Mouse (Mus musculus): ENCODE measurements around the gene Tex22. TPM values are rescaled to one million over a fixed set of nuclear protein-coding genes. Genes with fewer than 3 reads are reported as not detected.

Gene Tex22
- polyA plus RNA-seq, 1 experiment from 2014 or later: not detected

DNA sequence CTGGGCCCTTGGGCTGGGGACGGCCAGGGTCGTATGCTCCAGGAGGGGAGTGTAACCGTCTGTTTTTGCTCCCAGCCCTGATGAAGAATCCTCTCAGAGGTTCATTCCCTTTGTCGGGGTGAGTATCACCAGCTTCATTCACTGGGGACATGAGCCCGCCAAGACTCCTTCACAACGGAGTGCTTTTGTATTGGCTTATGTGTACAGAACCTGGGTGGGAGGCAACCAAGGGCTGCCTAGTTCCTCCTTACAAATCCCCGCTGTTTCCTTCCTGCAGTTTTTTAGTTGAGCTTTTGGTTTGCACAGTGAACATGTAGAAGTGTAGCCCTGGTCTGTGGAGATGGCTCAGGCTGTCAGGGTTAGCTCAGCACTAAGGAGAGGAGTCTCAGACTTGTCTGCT lies 6.3 kb upstream of the Tex22 start:
- H3K27ac ChIP-seq (replicated peaks; ENCODE audit: low read depth, low read length): no peak overlapping the region
- no peak overlapping the region for H3K9ac ChIP-seq (replicated peaks; ENCODE audit: low read length)
- H3K4me3 ChIP-seq (replicated peaks; ENCODE audit: low read depth, low read length): no peak overlapping the region
- DNase-seq: no peak
- H3K36me3 ChIP-seq (ENCODE audit: control insufficient read depth, insufficient read depth, low read length): peaks cover 77% of the 10 kb centered on the region
- no peaks in the 10 kb centered on the region for H3K9me3 ChIP-seq (ENCODE audit: control insufficient read depth, low read length)
- WGBS: 89% methylated on average over 7 of the region's 7 CpGs
- no peak for ATAC-seq (ENCODE audit: low FRiP score, low TSS enrichment)
- H3K4me2 ChIP-seq (ENCODE audit: low read length): no peak overlapping the region
- H3K4me1 ChIP-seq (ENCODE audit: control insufficient read depth, insufficient read depth, low read length): no peaks in the 10 kb centered on the region
- no peaks in the 10 kb centered on the region for H3K27me3 ChIP-seq (ENCODE audit: control insufficient read depth, insufficient read depth, low read length)

GRCm38 (mm10) chr12:113069389-113069788 lies 4.9 kb upstream of the Tex22 start:
- DNase-seq (no peak), ATAC-seq (ENCODE audit: low FRiP score, low TSS enrichment) (no peak)
- peaks cover 65% of the 10 kb centered on the region for H3K36me3 ChIP-seq (ENCODE audit: control insufficient read depth, insufficient read depth, low read length)
- WGBS: 89% methylated on average over 6 of the region's 6 CpGs
- no peak overlapping the region for H3K4me2 ChIP-seq (ENCODE audit: low read length)
- H3K9ac ChIP-seq (replicated peaks; ENCODE audit: low read length): no peak overlapping the region
- H3K4me1 ChIP-seq (ENCODE audit: control insufficient read depth, insufficient read depth, low read length): peaks cover 10% of the 10 kb centered on the region
- H3K27me3 ChIP-seq (ENCODE audit: control insufficient read depth, insufficient read depth, low read length): no peaks in the 10 kb centered on the region
- no peak overlapping the region for H3K27ac ChIP-seq (replicated peaks; ENCODE audit: low read depth, low read length)
- H3K9me3 ChIP-seq (ENCODE audit: control insufficient read depth, low read length): no peaks in the 10 kb centered on the region
- no peak overlapping the region for H3K4me3 ChIP-seq (replicated peaks; ENCODE audit: low read depth, low read length)

GRCm38 (mm10) chr12:113071321-113071720 lies 3.0 kb upstream of the Tex22 start:
- 94% methylated on average over 6 of the region's 6 CpGs for WGBS
- H3K36me3 ChIP-seq (ENCODE audit: control insufficient read depth, insufficient read depth, low read length): peaks cover 54% of the 10 kb centered on the region
- no peak for DNase-seq

DNA sequence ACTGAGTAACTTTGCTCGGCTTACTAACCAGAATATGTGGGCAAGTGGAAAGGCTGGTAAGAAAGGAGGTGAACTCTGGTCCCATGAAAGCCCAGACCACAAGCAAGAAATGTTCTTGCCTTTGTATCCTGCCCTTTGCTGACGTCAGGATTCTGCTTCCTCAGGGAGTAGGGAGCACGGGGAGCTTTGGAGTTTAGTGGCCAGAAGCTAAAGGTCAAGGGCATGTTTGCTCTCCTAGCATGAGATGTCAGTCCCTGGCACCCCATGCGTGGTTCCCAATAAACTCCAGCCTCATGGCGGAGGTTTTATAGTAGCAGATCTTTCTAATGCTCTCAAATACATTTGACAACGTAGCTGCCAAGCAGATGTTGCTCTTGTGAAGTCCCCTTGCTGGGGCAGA lies 2.5 kb upstream of the Tex22 start:
- Histone ChIP-seq H3K9ac (replicated peaks; ENCODE audit: low read length) (no peak overlapping the region), H3K4me2 (ENCODE audit: low read length) (no peak overlapping the region), H3K9me3 (ENCODE audit: control insufficient read depth, low read length) (no peaks in the 10 kb centered on the region), H3K4me1 (ENCODE audit: control insufficient read depth, insufficient read depth, low read length) (peaks cover 22% of the 10 kb centered on the region), H3K4me3 (replicated peaks; ENCODE audit: low read depth, low read length) (no peak overlapping the region), H3K27ac (replicated peaks; ENCODE audit: low read depth, low read length) (no peak overlapping the region), H3K27me3 (ENCODE audit: control insufficient read depth, insufficient read depth, low read length) (no peaks in the 10 kb centered on the region), H3K36me3 (ENCODE audit: control insufficient read depth, insufficient read depth, low read length) (peaks cover 50% of the 10 kb centered on the region)
- WGBS: 86% methylated on average over 6 of the region's 6 CpGs
- no peak for ATAC-seq (ENCODE audit: low FRiP score, low TSS enrichment)
- no peak for DNase-seq

More at GRCm38 (mm10) chr12:113071321-113071720, 3.0 kb upstream of the Tex22 start:
- no peak overlapping the region for H3K27ac ChIP-seq (replicated peaks; ENCODE audit: low read depth, low read length)
- H3K4me1 ChIP-seq (ENCODE audit: control insufficient read depth, insufficient read depth, low read length): peaks cover 22% of the 10 kb centered on the region
- no peaks in the 10 kb centered on the region for H3K9me3 ChIP-seq (ENCODE audit: control insufficient read depth, low read length)
- no peak for ATAC-seq (ENCODE audit: low FRiP score, low TSS enrichment)
- H3K9ac ChIP-seq (replicated peaks; ENCODE audit: low read length): no peak overlapping the region
- H3K27me3 ChIP-seq (ENCODE audit: control insufficient read depth, insufficient read depth, low read length): no peaks in the 10 kb centered on the region
- H3K4me2 ChIP-seq (ENCODE audit: low read length): no peak overlapping the region
- no peak overlapping the region for H3K4me3 ChIP-seq (replicated peaks; ENCODE audit: low read depth, low read length)

DNA sequence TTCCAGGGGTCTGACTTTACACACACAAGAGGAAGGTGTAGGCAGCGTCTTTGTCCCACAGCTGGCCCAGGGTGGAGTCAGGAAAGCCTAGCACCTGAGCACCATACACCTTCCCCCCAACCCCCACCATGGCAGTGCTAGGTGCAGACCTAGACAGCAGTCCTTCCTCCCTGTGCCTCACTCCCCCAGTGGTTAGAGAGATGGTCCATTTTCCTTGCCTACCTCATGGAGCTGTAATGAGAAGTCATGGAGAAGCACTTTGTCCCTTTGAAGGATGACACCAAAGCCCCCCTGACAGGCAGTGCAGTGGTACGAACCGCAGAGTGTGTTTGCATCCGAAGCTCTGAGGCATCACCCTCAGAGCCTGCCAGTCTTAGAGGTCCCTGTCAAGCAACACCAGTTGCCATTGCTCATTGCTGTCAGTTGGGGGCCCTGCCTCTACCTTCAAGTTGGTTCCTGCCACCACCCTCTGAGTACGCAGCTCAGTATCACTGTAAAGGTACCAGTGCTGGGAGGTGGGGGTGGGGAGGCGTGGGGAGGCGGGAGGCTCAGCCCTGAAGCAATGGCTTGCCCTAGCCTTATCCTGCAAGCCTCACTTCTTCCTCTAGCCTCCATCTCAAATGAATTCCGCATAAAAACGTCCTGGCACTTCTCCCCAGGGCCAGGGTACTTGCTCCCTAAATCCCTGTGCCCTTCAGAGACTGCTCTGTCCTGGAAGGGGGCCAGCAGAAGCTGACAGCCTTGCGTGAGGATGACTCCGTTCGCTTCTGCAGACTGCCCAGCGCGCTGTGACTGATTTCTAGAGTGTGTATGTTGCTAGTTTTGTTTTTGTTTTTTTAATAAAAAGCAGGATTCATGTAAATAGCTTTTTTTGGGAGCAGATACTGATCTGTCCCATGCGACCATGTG lies 628 bp upstream of the Tex22 start:
- Histone ChIP-seq H3K4me3 (replicated peaks; ENCODE audit: low read depth, low read length) (peak overlapping the region; percentile 39), H3K9me3 (ENCODE audit: control insufficient read depth, low read length) (no peaks in the 10 kb centered on the region), H3K4me2 (ENCODE audit: low read length) (peak overlapping the region; percentile 87), H3K9ac (replicated peaks; ENCODE audit: low read length) (peak overlapping the region; percentile 69), H3K27ac (replicated peaks; ENCODE audit: low read depth, low read length) (peak overlapping the region; percentile 95), H3K27me3 (ENCODE audit: control insufficient read depth, insufficient read depth, low read length) (no peaks in the 10 kb centered on the region), H3K4me1 (ENCODE audit: control insufficient read depth, insufficient read depth, low read length) (peaks cover 22% of the 10 kb centered on the region), H3K36me3 (ENCODE audit: control insufficient read depth, insufficient read depth, low read length) (peaks cover 34% of the 10 kb centered on the region)
- WGBS: 9% methylated on average over 15 of the region's 15 CpGs
- peak; percentile 42; the same call in 1 of the 2 replicates for ATAC-seq (ENCODE audit: low FRiP score, low TSS enrichment)
- DNase-seq: peak; percentile 39

GRCm38 (mm10) chr12:113075063-113075454 lies 757 bp downstream of the Tex22 start:
- 0% methylated on average over 10 of the region's 10 CpGs for WGBS
- Histone ChIP-seq H3K4me1 (ENCODE audit: control insufficient read depth, insufficient read depth, low read length) (peaks cover 22% of the 10 kb centered on the region), H3K9me3 (ENCODE audit: control insufficient read depth, low read length) (no peaks in the 10 kb centered on the region), H3K9ac (replicated peaks; ENCODE audit: low read length) (peak overlapping the region; percentile 69), H3K4me2 (ENCODE audit: low read length) (peak overlapping the region; percentile 87), H3K4me3 (replicated peaks; ENCODE audit: low read depth, low read length) (peak overlapping the region; percentile 39), H3K27me3 (ENCODE audit: control insufficient read depth, insufficient read depth, low read length) (no peaks in the 10 kb centered on the region), H3K36me3 (ENCODE audit: control insufficient read depth, insufficient read depth, low read length) (peaks cover 20% of the 10 kb centered on the region), H3K27ac (replicated peaks; ENCODE audit: low read depth, low read length) (peak overlapping the region; percentile 95)
- peak; percentile 93 for DNase-seq
- peak; percentile 80 for ATAC-seq (ENCODE audit: low FRiP score, low TSS enrichment)

DNA sequence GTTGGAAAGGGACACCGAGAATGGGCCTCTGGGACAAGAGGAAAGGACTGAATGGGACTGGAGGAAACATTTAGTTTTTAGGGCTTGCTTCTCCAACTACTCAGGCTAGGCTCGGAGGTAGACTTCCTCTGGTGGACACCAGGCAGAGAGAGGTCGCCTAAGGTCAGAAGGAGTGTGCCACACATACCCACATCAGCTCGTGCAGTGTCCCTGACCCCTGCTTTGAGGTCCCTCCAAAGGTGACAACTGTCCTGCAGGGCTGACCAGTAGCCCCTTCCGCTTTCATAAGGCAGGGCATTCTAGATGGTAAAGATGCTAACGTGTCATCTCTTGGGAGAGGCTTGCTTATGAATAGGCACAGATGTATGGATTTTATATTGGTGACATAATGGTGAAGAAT lies 1.2 kb downstream of the Tex22 start:
- peak overlapping the region; percentile 95 for H3K27ac ChIP-seq (replicated peaks; ENCODE audit: low read depth, low read length)
- 59% methylated on average over 6 of the region's 6 CpGs for WGBS
- H3K36me3 ChIP-seq (ENCODE audit: control insufficient read depth, insufficient read depth, low read length): peaks cover 16% of the 10 kb centered on the region
- peak overlapping the region; percentile 69 for H3K9ac ChIP-seq (replicated peaks; ENCODE audit: low read length)
- H3K4me3 ChIP-seq (replicated peaks; ENCODE audit: low read depth, low read length): peak overlapping the region; percentile 39; the same call in 1 of the 2 replicates
- DNase-seq: no peak
- peaks cover 22% of the 10 kb centered on the region for H3K4me1 ChIP-seq (ENCODE audit: control insufficient read depth, insufficient read depth, low read length)
- no peaks in the 10 kb centered on the region for H3K9me3 ChIP-seq (ENCODE audit: control insufficient read depth, low read length)
- ATAC-seq (ENCODE audit: low FRiP score, low TSS enrichment): no peak
- H3K27me3 ChIP-seq (ENCODE audit: control insufficient read depth, insufficient read depth, low read length): no peaks in the 10 kb centered on the region
- peak overlapping the region; percentile 87 for H3K4me2 ChIP-seq (ENCODE audit: low read length)

GRCm38 (mm10) chr12:113087276-113087675 lies 13.0 kb downstream of the Tex22 start:
- Histone ChIP-seq H3K9me3 (ENCODE audit: control insufficient read depth, low read length) (no peaks in the 10 kb centered on the region), H3K27ac (replicated peaks; ENCODE audit: low read depth, low read length) (no peak overlapping the region), H3K27me3 (ENCODE audit: control insufficient read depth, insufficient read depth, low read length) (no peaks in the 10 kb centered on the region), H3K4me1 (ENCODE audit: control insufficient read depth, insufficient read depth, low read length) (no peaks in the 10 kb centered on the region), H3K36me3 (ENCODE audit: control insufficient read depth, insufficient read depth, low read length) (no peaks in the 10 kb centered on the region), H3K4me3 (replicated peaks; ENCODE audit: low read depth, low read length) (no peak overlapping the region), H3K9ac (replicated peaks; ENCODE audit: low read length) (no peak overlapping the region), H3K4me2 (ENCODE audit: low read length) (no peak overlapping the region)
- no peak for ATAC-seq (ENCODE audit: low FRiP score, low TSS enrichment)
- no peak for DNase-seq
- 64% methylated on average over 3 of the region's 3 CpGs for WGBS

DNA sequence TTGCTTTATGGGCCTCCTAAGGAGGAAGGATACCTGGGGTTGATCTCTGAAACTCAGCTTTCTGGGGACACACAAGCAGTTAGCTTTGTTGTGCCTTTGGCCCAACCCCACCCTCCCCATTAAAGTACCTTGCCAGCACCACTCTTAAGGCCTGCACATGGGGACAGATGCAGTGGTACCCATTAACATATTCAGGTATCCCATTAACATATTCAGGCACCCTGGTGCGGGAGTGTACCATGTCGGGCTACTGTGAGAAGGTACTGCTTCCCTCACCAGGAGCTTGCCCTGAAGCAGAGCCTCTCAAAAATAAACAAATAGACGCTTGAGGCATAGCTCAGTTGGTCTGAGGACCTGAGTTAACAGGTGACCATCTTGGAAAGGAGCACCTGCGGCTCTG lies 13.7 kb downstream of the Tex22 start:
- Histone ChIP-seq H3K9ac (replicated peaks; ENCODE audit: low read length) (no peak overlapping the region), H3K27ac (replicated peaks; ENCODE audit: low read depth, low read length) (no peak overlapping the region), H3K27me3 (ENCODE audit: control insufficient read depth, insufficient read depth, low read length) (no peaks in the 10 kb centered on the region), H3K9me3 (ENCODE audit: control insufficient read depth, low read length) (no peaks in the 10 kb centered on the region), H3K4me3 (replicated peaks; ENCODE audit: low read depth, low read length) (no peak overlapping the region), H3K4me1 (ENCODE audit: control insufficient read depth, insufficient read depth, low read length) (no peaks in the 10 kb centered on the region), H3K4me2 (ENCODE audit: low read length) (no peak overlapping the region), H3K36me3 (ENCODE audit: control insufficient read depth, insufficient read depth, low read length) (no peaks in the 10 kb centered on the region)
- ATAC-seq (ENCODE audit: low FRiP score, low TSS enrichment): no peak
- no peak for DNase-seq
- WGBS: 43% methylated on average over 4 of the region's 4 CpGs
